Mouse (Mus musculus) forebrain, embryonic 11.5 days (tissue): ENCODE measurements around the gene Rad51. TPM values are rescaled to one million over a fixed set of nuclear protein-coding genes. Genes with fewer than 3 reads are reported as not detected.

ENCODE experiments used
- polyA plus RNA-seq: library from polyadenylated mRNA; unstranded; fragments of >200 nt; fragmentation: Nextera tagmentation; extraction: Ambion mirVana; gene quantifications from 2 replicates; pipeline ENCODE4 v1.2.1, GENCODE M21; 2014

The Rad51 gene
- polyA plus RNA-seq, 1 experiment from 2014 or later, result 84.2 TPM

Other genes starting within 250 kb of the Rad51 start
- gene Bahd1, start 212.4 kb upstream of the Rad51 start, polyA plus RNA-seq, result 1.3 TPM in 2 replicates
- gene Chst14, start 186.3 kb upstream of the Rad51 start, polyA plus RNA-seq, result 15.7 and 20.4 TPM in 2 replicates
- 22.1 and 24.0 TPM in 2 replicates for gene Ccdc32, start 83.4 kb upstream of the Rad51 start, polyA plus RNA-seq
- 8.3 and 8.9 TPM in 2 replicates for gene Rpusd2, start 78.0 kb upstream of the Rad51 start, polyA plus RNA-seq
- 61.0 and 69.4 TPM in 2 replicates for gene Knl1, start 65.7 kb upstream of the Rad51 start, polyA plus RNA-seq
- 52.2 and 53.6 TPM in 2 replicates for gene Rmdn3, start 44.2 kb downstream of the Rad51 start, polyA plus RNA-seq
- 2.7 and 4.1 TPM in 2 replicates for gene Gchfr, start 55.0 kb downstream of the Rad51 start, polyA plus RNA-seq
- 0.28 and 0.29 TPM in 2 replicates for gene Gm14137, start 61.7 kb downstream of the Rad51 start, polyA plus RNA-seq
- 41.7 and 53.2 TPM in 2 replicates for gene Zfyve19, start 95.8 kb downstream of the Rad51 start, polyA plus RNA-seq
- 26.6 and 27.1 TPM in 2 replicates for gene Dnajc17, start 96.0 kb downstream of the Rad51 start, polyA plus RNA-seq
- gene Ppp1r14d, start 117.1 kb downstream of the Rad51 start, polyA plus RNA-seq, result not detected in 2 replicates
- gene Spint1, start 124.6 kb downstream of the Rad51 start, polyA plus RNA-seq, result 2.2 and 2.8 TPM in 2 replicates
- 0.83 and 0.90 TPM in 2 replicates for gene Rhov, start 158.5 kb downstream of the Rad51 start, polyA plus RNA-seq
- 18.5 and 20.5 TPM in 2 replicates for gene Vps18, start 175.9 kb downstream of the Rad51 start, polyA plus RNA-seq
- 2.8 and 3.7 TPM in 2 replicates for gene Dll4, start 213.0 kb downstream of the Rad51 start, polyA plus RNA-seq
- 0.90 and 2.0 TPM in 2 replicates for gene Chac1, start 238.4 kb downstream of the Rad51 start, polyA plus RNA-seq